Mouse (Mus musculus): ENCODE data around the gene Olfr1000. TPM values are rescaled to one million over a fixed set of nuclear protein-coding genes. Genes with fewer than 3 reads are reported as not detected.
"Not testable (repeated sequence)": the region's sequence is repeated elsewhere in the genome, so short reads cannot be mapped to it uniquely, and the experiment has no call there.

Gene Olfr1000
- not detected in 2 replicates for total RNA-seq (2014; fragmentation: Nextera tagmentation)
- not detected in 2 replicates for total RNA-seq (2017)

- no peak for ATAC-seq (replicated peaks; ENCODE audit: poor library complexity, severe bottlenecking)
These were observed at the start of gene Olfr1000 for GRCm38 (mm10) chr2:85611803-85612202. Gene Olfr1000 (minus strand): TSS chr2:85611903.

DNA sequence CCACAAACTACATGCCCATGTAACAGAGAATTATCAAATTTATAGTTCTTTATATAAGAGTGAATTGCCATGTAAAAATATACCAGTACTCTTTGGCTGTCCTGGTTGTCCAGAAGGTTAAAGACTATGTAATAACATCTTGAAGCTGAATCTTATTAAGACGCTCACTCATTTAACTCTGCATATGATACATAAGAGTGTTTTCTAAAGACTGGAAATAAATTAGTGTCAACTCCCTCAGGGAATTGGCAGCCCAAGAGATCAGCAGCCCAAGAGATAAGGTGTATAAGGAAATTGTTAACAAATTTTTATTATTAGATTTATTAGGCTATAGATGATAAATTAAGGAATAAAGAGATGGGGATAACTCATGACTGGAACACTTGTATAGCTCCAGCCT, 38.9 kb upstream of the Olfr1000 start, which contains the start of gene Olfr1002:
TSS of gene Olfr1002 (minus strand) at position 101 of the 400 bp plus-strand sequence.
- ATAC-seq (replicated peaks; ENCODE audit: poor library complexity, severe bottlenecking), result no peak

GRCm38 (mm10) chr2:85588648-85589047, 23.1 kb downstream of the Olfr1000 start, which contains the start of gene Olfr998:
Gene Olfr998 (plus strand): TSS chr2:85588948.
- not testable (repeated sequence) for ATAC-seq (replicated peaks; ENCODE audit: poor library complexity, severe bottlenecking)

GRCm38 (mm10) chr2:85578915-85579314, 32.8 kb downstream of the Olfr1000 start, which contains the start of gene Olfr996:
Gene Olfr996 (plus strand): TSS chr2:85579215.
- no peak for ATAC-seq (replicated peaks; ENCODE audit: poor library complexity, severe bottlenecking)

- ATAC-seq (replicated peaks; ENCODE audit: poor library complexity, severe bottlenecking), result peak; percentile 80
These were observed 50.5 kb downstream of the Olfr1000 start for GRCm38 (mm10) chr2:85561187-85561586.

- ATAC-seq (replicated peaks; ENCODE audit: poor library complexity, severe bottlenecking), result 0 out of 2 replicates have a peak, but pooled peaks have one; percentile 27
These were observed 51.5 kb downstream of the Olfr1000 start for GRCm38 (mm10) chr2:85560226-85560625.

Other genes starting within 250 kb of the Olfr1000 start
- gene Olfr988, start 248.7 kb downstream of the Olfr1000 start, total RNA-seq (2014; fragmentation: Nextera tagmentation), result not detected in 2 replicates
- not detected in 2 replicates for gene Olfr988, start 248.7 kb downstream of the Olfr1000 start, total RNA-seq (2017)
- not detected in 2 replicates for gene Olfr992, start 202.4 kb downstream of the Olfr1000 start, total RNA-seq (2014; fragmentation: Nextera tagmentation)
- not detected in 2 replicates for gene Olfr992, start 202.4 kb downstream of the Olfr1000 start, total RNA-seq (2017)
- not detected in 2 replicates for gene Olfr993, start 197.0 kb downstream of the Olfr1000 start, total RNA-seq (2014; fragmentation: Nextera tagmentation)
- not detected in 2 replicates for gene Olfr993, start 197.0 kb downstream of the Olfr1000 start, total RNA-seq (2017)
- gene Olfr994, start 175.5 kb downstream of the Olfr1000 start, total RNA-seq (2014; fragmentation: Nextera tagmentation), result not detected in 2 replicates
- gene Olfr994, start 175.5 kb downstream of the Olfr1000 start, total RNA-seq (2017), result not detected in 2 replicates
- gene Olfr995, start 168.3 kb downstream of the Olfr1000 start, total RNA-seq (2014; fragmentation: Nextera tagmentation), result not detected in 2 replicates
- not detected in 2 replicates for gene Olfr995, start 168.3 kb downstream of the Olfr1000 start, total RNA-seq (2017)
- not detected in 2 replicates for gene 4833423E24Rik, start 92.9 kb downstream of the Olfr1000 start, total RNA-seq (2014; fragmentation: Nextera tagmentation)
- not detected in 2 replicates for gene 4833423E24Rik, start 92.9 kb downstream of the Olfr1000 start, total RNA-seq (2017)
- not detected in 2 replicates for gene Olfr996, start 32.7 kb downstream of the Olfr1000 start, total RNA-seq (2014; fragmentation: Nextera tagmentation)
- not detected in 2 replicates for gene Olfr996, start 32.7 kb downstream of the Olfr1000 start, total RNA-seq (2017)
- not detected in 2 replicates for gene Olfr998, start 23.0 kb downstream of the Olfr1000 start, total RNA-seq (2014; fragmentation: Nextera tagmentation)
- gene Olfr998, start 23.0 kb downstream of the Olfr1000 start, total RNA-seq (2017), result not detected in 2 replicates
- not detected in 2 replicates for gene Olfr1002, start 38.8 kb upstream of the Olfr1000 start, total RNA-seq (2014; fragmentation: Nextera tagmentation)
- not detected in 2 replicates for gene Olfr1002, start 38.8 kb upstream of the Olfr1000 start, total RNA-seq (2017)
- not detected in 2 replicates for gene Olfr154, start 52.6 kb upstream of the Olfr1000 start, total RNA-seq (2014; fragmentation: Nextera tagmentation)
- gene Olfr154, start 52.6 kb upstream of the Olfr1000 start, total RNA-seq (2017), result not detected in 2 replicates
- not detected in 2 replicates for gene Olfr1006, start 66.9 kb upstream of the Olfr1000 start, total RNA-seq (2014; fragmentation: Nextera tagmentation)
- not detected in 2 replicates for gene Olfr1006, start 66.9 kb upstream of the Olfr1000 start, total RNA-seq (2017)
- gene Olfr1008, start 77.5 kb upstream of the Olfr1000 start, total RNA-seq (2014; fragmentation: Nextera tagmentation), result not detected in 2 replicates
- not detected in 2 replicates for gene Olfr1008, start 77.5 kb upstream of the Olfr1000 start, total RNA-seq (2017)
- not detected in 2 replicates for gene Olfr1009, start 103.5 kb upstream of the Olfr1000 start, total RNA-seq (2014; fragmentation: Nextera tagmentation)
- not detected in 2 replicates for gene Olfr1009, start 103.5 kb upstream of the Olfr1000 start, total RNA-seq (2017)
- gene Olfr1012, start 150.9 kb upstream of the Olfr1000 start, total RNA-seq (2014; fragmentation: Nextera tagmentation), result not detected in 2 replicates
- gene Olfr1012, start 150.9 kb upstream of the Olfr1000 start, total RNA-seq (2017), result not detected in 2 replicates
- not detected in 2 replicates for gene Olfr1013, start 155.2 kb upstream of the Olfr1000 start, total RNA-seq (2014; fragmentation: Nextera tagmentation)
- gene Olfr1013, start 155.2 kb upstream of the Olfr1000 start, total RNA-seq (2017), result not detected in 2 replicates
- gene Olfr1014, start 160.8 kb upstream of the Olfr1000 start, total RNA-seq (2014; fragmentation: Nextera tagmentation), result not detected in 2 replicates
- gene Olfr1014, start 160.8 kb upstream of the Olfr1000 start, total RNA-seq (2017), result not detected in 2 replicates
- not detected in 2 replicates for gene Olfr1015, start 170.1 kb upstream of the Olfr1000 start, total RNA-seq (2014; fragmentation: Nextera tagmentation)
- gene Olfr1015, start 170.1 kb upstream of the Olfr1000 start, total RNA-seq (2017), result not detected in 2 replicates
- not detected in 2 replicates for gene Olfr1016, start 190.6 kb upstream of the Olfr1000 start, total RNA-seq (2014; fragmentation: Nextera tagmentation)
- gene Olfr1016, start 190.6 kb upstream of the Olfr1000 start, total RNA-seq (2017), result not detected in 2 replicates
- gene Olfr1018, start 206.6 kb upstream of the Olfr1000 start, total RNA-seq (2014; fragmentation: Nextera tagmentation), result not detected in 2 replicates
- gene Olfr1018, start 206.6 kb upstream of the Olfr1000 start, total RNA-seq (2017), result not detected in 2 replicates
- not detected in 2 replicates for gene Olfr1019, start 233.6 kb upstream of the Olfr1000 start, total RNA-seq (2014; fragmentation: Nextera tagmentation)
- not detected in 2 replicates for gene Olfr1019, start 233.6 kb upstream of the Olfr1000 start, total RNA-seq (2017)
- gene Olfr1020, start 235.1 kb upstream of the Olfr1000 start, total RNA-seq (2014; fragmentation: Nextera tagmentation), result not detected in 2 replicates
- gene Olfr1020, start 235.1 kb upstream of the Olfr1000 start, total RNA-seq (2017), result not detected in 2 replicates